Mouse (Mus musculus): ENCODE results near the gene Pdgfd.
"Not testable (repeated sequence)": the region's sequence is repeated elsewhere in the genome, so short reads cannot be mapped to it uniquely, and the experiment has no call there.

Gene Pdgfd

DNA sequence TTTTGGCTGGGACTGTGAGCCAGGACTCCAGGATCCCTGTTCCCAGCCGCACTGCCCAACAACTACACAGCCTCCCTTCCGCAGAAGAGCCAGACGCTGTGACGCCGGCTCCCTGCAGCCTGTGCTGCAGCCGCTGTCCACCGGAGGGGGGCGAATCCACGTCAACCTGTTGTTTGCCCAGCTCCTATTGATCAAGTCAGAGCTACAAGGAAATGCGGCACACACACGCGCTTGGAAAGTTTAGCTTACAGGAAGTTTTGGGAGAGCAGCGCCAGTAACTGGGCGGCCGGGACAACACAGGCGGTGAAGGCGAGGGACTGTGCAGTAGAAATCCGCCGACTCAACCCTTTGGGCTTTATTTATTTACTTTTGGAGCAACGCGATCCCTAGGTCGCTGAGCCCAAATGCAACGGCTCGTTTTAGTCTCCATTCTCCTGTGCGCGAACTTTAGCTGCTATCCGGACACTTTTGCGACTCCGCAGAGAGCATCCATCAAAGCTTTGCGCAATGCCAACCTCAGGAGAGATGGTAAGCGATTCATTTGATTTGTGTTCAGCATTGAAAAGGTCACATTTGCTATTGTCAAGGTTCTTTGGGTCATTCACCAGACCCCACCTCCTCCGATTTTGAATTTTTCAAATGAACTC is at the start of gene Pdgfd:
Gene Pdgfd (plus strand): TSS at position 194 of the 647 bp plus-strand sequence.
- DNase-seq (ENCODE audit: low spot score in 2 of 2) = peak; percentile 55 to 70

GRCm38 (mm10) chr9:6169038-6169431 is 651 bp downstream of the Pdgfd start:
- no peak for DNase-seq (ENCODE audit: low spot score in 2 of 2)

GRCm38 (mm10) chr9:6170962-6171361 is 2.6 kb downstream of the Pdgfd start:
- DNase-seq (ENCODE audit: low spot score in 2 of 2) = no peak

DNA sequence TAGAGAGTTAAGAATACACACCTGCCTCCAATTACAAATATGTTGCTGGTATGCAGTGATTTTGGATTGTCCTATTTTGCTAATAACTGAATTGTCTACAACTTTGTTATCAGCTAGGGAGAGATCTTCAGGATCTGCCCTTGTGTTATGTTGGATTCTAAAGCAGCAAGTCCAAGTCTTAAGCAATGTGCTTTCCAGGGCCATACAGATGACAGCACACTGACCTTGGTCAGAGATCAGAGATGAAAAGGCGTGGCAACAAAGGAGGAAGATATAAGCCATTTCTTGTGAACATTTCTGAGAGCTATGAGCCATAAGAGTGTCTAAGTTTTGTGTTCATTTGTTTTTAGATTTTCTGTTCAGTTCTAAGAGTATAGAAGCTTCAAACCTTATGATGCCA is 4.9 kb downstream of the Pdgfd start:
- no peak for DNase-seq (ENCODE audit: low spot score in 2 of 2)

DNA sequence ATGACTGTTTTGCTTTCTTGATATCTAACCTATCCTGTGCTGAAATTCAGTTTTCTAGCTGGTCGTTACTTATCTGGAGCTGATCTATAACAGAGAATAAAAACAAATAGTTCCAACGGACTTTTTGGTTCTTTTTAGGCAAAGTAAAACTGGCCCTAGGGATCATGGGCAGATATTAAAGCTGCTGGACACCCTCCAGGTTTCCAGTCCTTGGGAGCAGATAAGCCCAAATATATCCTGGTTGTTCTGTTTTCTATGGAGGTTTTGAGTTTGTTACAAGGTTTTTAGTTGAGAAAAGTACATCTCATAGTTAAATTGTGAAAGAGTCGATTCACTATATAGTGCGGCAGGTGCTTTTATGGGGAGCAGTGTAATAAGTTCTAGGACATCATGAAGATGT is 7.3 kb downstream of the Pdgfd start:
- no peak for DNase-seq (ENCODE audit: low spot score in 2 of 2)

- no peak for DNase-seq (ENCODE audit: low spot score in 2 of 2)
Observed at GRCm38 (mm10) chr9:6182307-6182923, 14.0 kb downstream of the Pdgfd start.

DNA sequence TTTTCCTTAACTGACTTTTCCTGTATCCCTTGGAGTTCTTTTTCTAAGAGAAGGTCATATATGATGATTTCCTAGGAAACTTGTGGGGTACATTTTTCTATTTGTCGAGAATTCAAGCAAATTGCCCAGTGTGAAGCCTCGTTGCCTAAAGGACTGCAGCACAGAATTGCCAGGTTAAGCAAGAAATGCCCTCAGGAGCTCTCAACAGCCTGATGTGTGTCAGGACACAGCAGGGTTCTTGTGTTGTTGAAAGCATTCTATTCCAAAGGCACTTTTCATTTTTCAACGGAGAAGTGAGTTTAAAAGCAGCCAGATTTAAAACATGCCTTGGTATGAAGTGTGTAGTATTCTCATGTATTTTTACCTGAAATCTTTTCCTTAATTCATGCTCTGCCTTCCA is 19.6 kb downstream of the Pdgfd start:
- no peak for DNase-seq (ENCODE audit: low spot score in 2 of 2)

GRCm38 (mm10) chr9:6193352-6193751 is 25.0 kb downstream of the Pdgfd start:
- DNase-seq (ENCODE audit: low spot score in 2 of 2) = no peak

DNA sequence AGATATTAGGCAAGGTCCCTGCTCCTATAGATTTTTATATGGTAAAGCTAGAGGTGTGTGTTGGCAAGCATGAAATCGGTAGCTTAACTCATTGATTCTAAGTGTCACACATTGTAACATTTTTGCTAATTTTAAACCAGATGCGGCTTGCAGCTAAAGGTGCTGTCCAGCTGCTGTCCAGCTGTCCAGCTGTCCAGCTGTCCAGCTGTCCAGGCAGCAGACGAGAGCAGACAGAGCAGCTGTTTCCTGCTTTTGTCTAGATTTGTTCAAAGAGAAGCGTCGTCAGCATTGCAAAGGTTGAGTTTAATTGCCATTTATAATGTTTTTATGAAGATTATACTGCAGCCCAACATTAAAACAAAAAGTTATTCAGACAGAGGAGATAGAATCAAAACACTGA is 44.5 kb downstream of the Pdgfd start:
- DNase-seq (ENCODE audit: low spot score in 2 of 2) = no peak

DNA sequence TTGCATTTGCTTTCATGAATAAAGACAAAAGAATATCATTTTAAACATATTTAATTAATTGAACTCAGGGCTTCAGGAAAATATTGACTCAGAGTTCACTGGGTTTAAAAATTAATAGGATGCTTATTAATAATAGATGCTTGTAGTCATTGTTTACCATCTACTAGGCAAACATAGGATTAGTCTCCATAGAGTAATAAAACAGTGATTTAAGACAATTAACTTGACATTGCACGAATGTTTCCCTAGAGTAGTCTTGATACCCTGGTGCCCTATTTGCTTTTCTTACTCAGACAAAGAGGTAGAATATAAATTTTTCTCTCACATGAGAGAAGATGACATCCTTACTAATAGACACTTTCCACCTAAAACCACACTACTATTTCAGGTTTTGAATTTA is 49.1 kb downstream of the Pdgfd start:
- no peak for DNase-seq (ENCODE audit: low spot score in 2 of 2)

DNA sequence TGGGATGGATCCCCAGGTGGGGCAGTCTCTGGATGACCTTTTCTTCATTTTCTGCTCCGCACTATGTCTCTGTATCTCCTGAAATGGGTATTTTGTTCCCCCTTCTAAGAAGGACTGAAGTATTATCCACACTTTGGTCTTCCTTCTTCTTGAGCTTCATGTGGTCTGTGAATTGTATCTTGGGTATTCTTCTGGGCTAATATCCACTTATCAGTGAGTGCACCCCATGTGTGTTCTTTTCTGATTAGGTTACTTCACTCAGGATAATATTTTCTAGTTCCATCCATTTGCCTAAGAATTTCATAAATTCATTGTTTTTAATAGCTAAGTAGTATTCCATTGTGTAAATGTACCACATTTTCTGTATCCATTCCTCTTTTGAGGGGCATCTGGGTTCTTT is 67.6 kb downstream of the Pdgfd start:
- DNase-seq (ENCODE audit: low spot score in 2 of 2) = not testable (repeated sequence)

- no peak for DNase-seq (ENCODE audit: low spot score in 2 of 2)
Observed at GRCm38 (mm10) chr9:6250320-6250719, 81.9 kb downstream of the Pdgfd start.

GRCm38 (mm10) chr9:6251990-6252389 is 83.6 kb downstream of the Pdgfd start:
- no peak for DNase-seq (ENCODE audit: low spot score in 2 of 2)

GRCm38 (mm10) chr9:6257072-6257471 is 88.7 kb downstream of the Pdgfd start:
- no peak for DNase-seq (ENCODE audit: low spot score in 2 of 2)

GRCm38 (mm10) chr9:6264820-6265219 is 96.4 kb downstream of the Pdgfd start:
- no peak for DNase-seq (ENCODE audit: low spot score in 2 of 2)

DNA sequence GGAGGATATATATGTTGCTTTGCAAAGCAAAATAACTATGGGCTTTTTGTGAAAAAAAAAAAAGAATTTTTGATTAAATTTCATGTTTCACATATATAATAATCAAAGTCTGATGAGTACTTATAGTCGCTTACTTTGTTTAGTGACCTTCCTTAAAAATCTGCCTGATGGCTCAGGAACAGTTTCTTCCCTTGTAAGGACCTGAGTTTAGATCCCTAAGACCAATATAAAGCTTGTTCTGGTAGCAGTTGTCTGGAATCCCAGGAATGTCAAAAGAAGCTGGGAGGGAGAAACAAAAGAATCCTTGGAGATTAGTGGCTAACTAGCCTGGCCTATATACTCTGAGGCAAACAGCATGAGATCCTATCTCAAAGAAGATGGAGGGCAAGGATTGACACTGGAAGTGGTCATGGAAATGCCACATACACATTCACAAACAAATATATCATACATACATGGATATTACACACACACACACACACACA is 101.5 kb downstream of the Pdgfd start, which contains the start of gene Ddi1:
Gene Ddi1 (minus strand): TSS at position 51 of the 485 bp plus-strand sequence.
- no peak for DNase-seq (ENCODE audit: low spot score in 2 of 2)

DNA sequence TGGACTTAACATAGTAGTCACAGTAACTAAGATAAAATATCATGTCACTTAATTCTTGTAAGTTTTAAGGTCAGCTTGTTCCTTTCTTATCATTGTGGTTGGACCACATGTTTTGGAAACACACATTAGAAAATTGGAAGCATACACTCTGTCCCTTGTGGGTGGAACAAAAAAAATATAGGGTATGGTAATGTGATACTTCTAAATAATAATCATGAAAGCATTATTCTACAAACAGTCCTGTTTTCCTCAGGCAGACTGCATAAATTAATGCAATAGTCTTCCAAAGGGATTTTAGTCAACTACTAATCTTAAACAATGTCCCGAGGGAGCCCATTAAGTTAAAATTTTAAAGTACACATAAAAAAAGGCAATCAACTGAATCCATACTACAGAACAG is 108.0 kb downstream of the Pdgfd start:
- no peak for DNase-seq (ENCODE audit: low spot score in 2 of 2)

DNA sequence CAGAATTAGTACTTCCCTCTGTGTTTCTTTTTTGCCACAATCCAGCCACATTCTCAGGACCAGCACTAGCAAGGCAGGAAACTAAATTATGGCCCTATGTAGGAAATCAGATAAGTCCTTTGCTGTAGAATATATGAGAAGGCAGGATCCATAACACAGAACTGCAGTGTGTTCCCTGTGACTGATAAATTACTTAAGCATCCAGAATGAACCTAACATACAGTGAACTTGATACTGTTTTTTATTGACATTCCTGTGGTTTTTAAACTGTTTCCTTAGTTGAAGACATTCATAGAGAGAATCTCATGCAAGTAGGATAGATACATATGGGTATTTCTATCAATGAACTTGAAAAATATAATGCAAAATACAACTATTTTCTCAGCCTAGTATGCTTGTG is 109.1 kb downstream of the Pdgfd start:
- no peak for DNase-seq (ENCODE audit: low spot score in 2 of 2)

DNA sequence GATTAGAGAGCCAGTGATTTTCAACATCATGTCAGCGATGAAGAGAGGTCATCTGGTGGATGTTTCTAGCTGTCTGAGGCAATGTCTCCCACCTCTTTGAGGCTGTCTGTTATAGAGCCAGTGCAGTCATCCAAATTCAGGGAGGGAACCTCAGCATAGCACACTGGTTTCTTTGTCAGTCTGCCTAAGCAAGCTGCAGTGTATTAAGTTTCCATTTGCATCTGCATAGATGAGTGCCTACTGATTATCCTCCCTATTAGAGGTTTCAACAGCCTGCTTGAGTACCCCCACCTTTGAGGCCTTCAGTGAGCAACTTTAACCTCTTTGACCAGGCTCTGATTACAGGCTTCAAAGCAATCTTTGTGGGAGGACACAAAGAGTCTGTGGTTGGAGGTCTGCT is 118.4 kb downstream of the Pdgfd start:
- DNase-seq (ENCODE audit: low spot score in 2 of 2) = no peak

DNA sequence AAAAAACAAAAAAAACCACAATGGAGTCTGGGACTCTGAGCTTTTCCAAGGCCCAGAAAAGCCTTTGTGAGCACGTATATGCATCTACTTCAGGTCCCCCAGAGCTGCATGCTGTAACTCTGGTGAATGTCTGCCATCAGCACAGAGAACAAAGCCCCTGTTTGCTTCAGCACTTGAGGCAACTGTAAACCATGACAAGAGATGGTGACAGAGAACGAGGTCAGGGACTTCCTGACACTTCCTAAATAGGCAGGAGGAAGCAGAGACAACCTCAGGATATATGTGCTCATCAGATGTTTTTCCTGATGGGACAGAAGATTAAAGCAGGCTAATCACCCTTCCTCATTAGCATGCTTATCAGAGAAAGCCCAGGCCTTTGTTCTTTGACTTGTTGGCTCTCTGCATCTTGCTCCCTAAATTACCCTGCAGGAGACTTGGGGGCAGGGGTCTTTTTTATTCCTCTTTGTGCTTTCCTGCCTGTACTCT is 120.9 kb downstream of the Pdgfd start:
- no peak for DNase-seq (ENCODE audit: low spot score in 2 of 2)

GRCm38 (mm10) chr9:6298547-6298946 is 130.2 kb downstream of the Pdgfd start:
- DNase-seq (ENCODE audit: low spot score in 2 of 2) = no peak

DNA sequence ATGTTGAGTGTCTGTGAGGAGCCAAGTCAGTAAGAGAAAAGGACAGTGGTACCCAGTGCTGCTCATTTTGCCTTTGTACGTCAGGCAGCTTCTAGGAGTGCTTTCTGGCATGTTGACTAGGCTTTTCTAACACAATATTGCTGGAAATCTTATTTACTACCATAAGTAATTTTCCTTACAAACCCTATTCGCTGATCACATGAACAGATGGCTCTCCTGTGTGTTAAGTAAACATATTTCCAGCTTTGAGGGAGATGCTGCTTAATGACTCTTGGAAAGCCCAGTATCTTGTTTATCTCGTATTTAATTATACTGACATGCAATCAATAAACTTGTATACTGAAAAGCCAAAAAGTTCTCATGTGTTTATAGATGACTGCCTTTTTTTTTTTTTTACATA is 133.7 kb downstream of the Pdgfd start:
- DNase-seq (ENCODE audit: low spot score in 2 of 2) = no peak

DNA sequence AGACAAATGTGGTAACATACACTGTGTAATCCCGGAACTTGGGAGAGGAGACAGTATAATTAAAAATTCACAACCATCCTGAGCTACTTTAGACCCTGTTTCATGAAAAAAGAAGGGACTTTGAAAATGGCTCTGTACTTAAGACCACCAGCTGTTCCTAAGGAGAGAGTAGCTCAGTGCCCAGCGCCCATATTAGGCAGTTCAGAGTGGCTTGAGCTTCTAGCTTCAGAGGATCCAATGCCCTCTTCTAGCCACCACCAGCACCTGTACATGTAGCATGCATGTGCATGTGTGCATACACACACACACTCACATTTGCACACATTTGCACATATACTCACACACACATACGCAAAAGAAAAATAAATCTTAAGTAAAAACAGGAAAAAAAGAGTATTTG is 136.2 kb downstream of the Pdgfd start:
- DNase-seq (ENCODE audit: low spot score in 2 of 2) = no peak

Data from urinary bladder, postnatal 36 days (tissue).